Mouse (Mus musculus) kidney, postnatal 36 days (tissue): ENCODE results near the gene Lrrn1.

Experiments used
- DNase-seq, 2 experiments: peaks; one replicate each; pipeline ENCODE4 v3.0.0; 2021 to 2022; ENCODE audit warnings: mixed read lengths in 2 of 2

Lrrn1 gene

GRCm38 (mm10) chr6:107583759-107584383, 54.3 kb downstream of the Lrrn1 start:
- no peak for DNase-seq

DNA sequence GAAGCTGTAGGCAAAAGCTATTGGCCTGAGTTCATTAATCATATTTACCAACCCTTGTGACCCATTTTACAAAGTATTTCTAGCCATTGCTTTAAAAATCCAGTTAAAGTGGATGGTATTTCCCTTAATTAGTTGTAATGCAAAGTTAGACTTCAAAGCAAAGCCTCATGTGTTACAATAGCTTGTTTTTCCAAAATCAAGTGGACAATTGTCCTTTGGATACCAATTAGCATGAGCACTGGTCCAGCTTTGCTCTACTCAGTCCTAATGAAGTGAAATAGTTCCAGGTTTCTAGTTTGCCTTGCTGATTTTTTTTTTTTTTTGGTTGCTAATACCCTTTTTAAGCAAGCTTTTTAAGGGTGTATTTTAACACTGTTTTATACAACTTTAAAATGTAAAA, 75.6 kb downstream of the Lrrn1 start:
- no peak for DNase-seq

- no peak for DNase-seq
These were observed 84.7 kb downstream of the Lrrn1 start for GRCm38 (mm10) chr6:107614288-107614687.
